Mouse (Mus musculus) limb, embryonic 14.5 days (tissue): ENCODE results near the gene Rps6ka1. TPM values are rescaled to one million over a fixed set of nuclear protein-coding genes. Genes with fewer than 3 reads are reported as not detected.
"Not testable (repeated sequence)": the region's sequence is repeated elsewhere in the genome, so short reads cannot be mapped to it uniquely, and the experiment has no call there.

Experiments used
- ATAC-seq: fragments of 200-750 bp; cut with Nextera tagmentation; 2 replicates; pipeline ENCODE4 v1.8.0; 2017; ENCODE audit warnings: low read depth, moderate number of reproducible peaks, moderate TSS enrichment; ENCODE audit not compliant: low FRiP score
- DNase-seq: peaks from one replicate; pipeline ENCODE4 v3.0.0-alpha.2; 2015; ENCODE audit warnings: low spot score
- H3K27ac ChIP-seq: fragments of 300-500 bp; sonication (generic); replicated peaks from 2 replicates; pipeline ENCODE4 v1.5.1; 2014; ENCODE audit warnings: low read depth, mild to moderate bottlenecking, low read length, moderate library complexity, mixed read lengths
- H3K27me3 ChIP-seq: fragments of 300-500 bp; sonication (generic); 2 replicates; pipeline ENCODE4 v1.6.1; 2014; ENCODE audit warnings: low read length, mixed read lengths; ENCODE audit not compliant: control insufficient read depth, insufficient read depth
- H3K36me3 ChIP-seq: fragments of 300-500 bp; sonication (generic); 2 replicates; pipeline ENCODE4 v1.6.1; 2014; ENCODE audit warnings: mild to moderate bottlenecking, low read length, moderate library complexity, mixed read lengths; ENCODE audit not compliant: control insufficient read depth, insufficient read depth
- H3K4me1 ChIP-seq: fragments of 300-500 bp; sonication (generic); 2 replicates; pipeline ENCODE4 v1.6.1; 2014; ENCODE audit warnings: antibody characterized with exemption, low read length, mixed read lengths; ENCODE audit not compliant: control insufficient read depth, insufficient read depth
- H3K4me2 ChIP-seq: fragments of 300-500 bp; sonication (generic); replicated peaks from 2 replicates; pipeline ENCODE4 v1.6.1; 2014; ENCODE audit warnings: low read depth, mild to moderate bottlenecking, low read length, moderate library complexity; ENCODE audit not compliant: severe bottlenecking
- H3K4me3 ChIP-seq: fragments of 300-500 bp; sonication (generic); replicated peaks from 2 replicates; pipeline ENCODE4 v1.5.1; 2014; ENCODE audit warnings: low read length
- H3K9ac ChIP-seq: fragments of 300-500 bp; sonication (generic); 2 replicates; pipeline ENCODE4 v1.6.1; 2014; ENCODE audit warnings: mild to moderate bottlenecking, low read depth, low read length, moderate library complexity; ENCODE audit not compliant: severe bottlenecking
- H3K9me3 ChIP-seq: fragments of 300-500 bp; sonication (generic); 2 replicates; pipeline ENCODE4 v1.6.1; 2016; ENCODE audit warnings: low read length; ENCODE audit not compliant: control insufficient read depth
- POLR2A ChIP-seq: fragments of 200-500 bp; IDR thresholded peaks from 2 replicates; pipeline ENCODE4 v1.8.0; 2012; ENCODE audit warnings: inconsistent platforms, mild to moderate bottlenecking, moderate library complexity, borderline replicate concordance; ENCODE audit not compliant: insufficient read depth, insufficient read length; ENCODE audit errors: extremely low read depth
- WGBS: fragments of 180-500 bp; shearing (Covaris S2); extraction: QIAGEN DNeasy Blood & Tissue Kit; methylation state at CpG from one replicate; pipeline ENCODE4 v1.1.7; 2014; 5-methylcytosine and 5-hydroxymethylcytosine counted together
- polyA plus RNA-seq, 2 experiments: library from polyadenylated mRNA; depleted of rRNA in 1 of 2; stranded (reverse) in 1 of 2; unstranded in 1 of 2; fragments of >200 nt; fragmentation: Nextera tagmentation in 1 of 2; extraction: Ambion mirVana in 1 of 2; gene quantifications; 2 replicates each; pipeline versions ENCODE4 v1.2.1 to v1.2.3; 2012 to 2014

Rps6ka1 gene
- polyA plus RNA-seq, 2 experiments, result 25.1 to 33.8 TPM

- Histone ChIP-seq H3K4me2 (no peak overlapping the region), H3K27me3 (no peaks in the 10 kb centered on the region), H3K27ac (no peak overlapping the region), H3K4me3 (no peak overlapping the region), H3K9me3 (no peaks in the 10 kb centered on the region), H3K36me3 (no peaks in the 10 kb centered on the region), H3K4me1 (peaks cover 4% of the 10 kb centered on the region; the same call in 1 of the 2 replicates), H3K9ac (no peak overlapping the region)
- no peak for ATAC-seq
- TF ChIP-seq POLR2A, result no peak
- WGBS, result 95% methylated on average over 6 of the region's 6 CpGs
- no peak for DNase-seq
These were observed 20.5 kb upstream of the Rps6ka1 start for GRCm38 (mm10) chr4:133908051-133908450.

GRCm38 (mm10) chr4:133907086-133907485 is 19.5 kb upstream of the Rps6ka1 start:
- DNase-seq (no peak), ATAC-seq (no peak)
- H3K9ac ChIP-seq, result no peak overlapping the region
- WGBS, result 60% methylated on average over 4 of the region's 4 CpGs
- H3K4me3 ChIP-seq, result no peak overlapping the region
- H3K36me3 ChIP-seq, result no peaks in the 10 kb centered on the region
- peaks cover 4% of the 10 kb centered on the region; the same call in 1 of the 2 replicates for H3K4me1 ChIP-seq
- H3K27me3 ChIP-seq, result no peaks in the 10 kb centered on the region
- H3K9me3 ChIP-seq, result no peaks in the 10 kb centered on the region
- TF ChIP-seq POLR2A, result no peak
- no peak overlapping the region for H3K4me2 ChIP-seq
- no peak overlapping the region for H3K27ac ChIP-seq

GRCm38 (mm10) chr4:133906336-133906735 is 18.7 kb upstream of the Rps6ka1 start:
- not testable (repeated sequence) for H3K4me1 ChIP-seq, H3K27me3 ChIP-seq, ATAC-seq, H3K9ac ChIP-seq, DNase-seq, H3K4me2 ChIP-seq, H3K36me3 ChIP-seq, H3K4me3 ChIP-seq, H3K27ac ChIP-seq, H3K9me3 ChIP-seq
- WGBS, result 88% methylated on average over 5 of the region's 5 CpGs

- H3K4me3 ChIP-seq, result no peak overlapping the region
- WGBS, result 69% methylated on average over 7 of the region's 7 CpGs
- H3K9me3 ChIP-seq, result no peaks in the 10 kb centered on the region
- no peak overlapping the region for H3K9ac ChIP-seq
- H3K27me3 ChIP-seq, result no peaks in the 10 kb centered on the region
- H3K27ac ChIP-seq, result no peak overlapping the region
- H3K4me2 ChIP-seq, result no peak overlapping the region
- no peaks in the 10 kb centered on the region for H3K36me3 ChIP-seq
- peaks cover 4% of the 10 kb centered on the region; the same call in 1 of the 2 replicates for H3K4me1 ChIP-seq
- TF ChIP-seq POLR2A, result no peak
- ATAC-seq (no peak), DNase-seq (no peak)
These were observed 17.6 kb upstream of the Rps6ka1 start for GRCm38 (mm10) chr4:133905167-133905566.

- ATAC-seq, result no peak
- Histone ChIP-seq H3K4me1 (peaks cover 1% of the 10 kb centered on the region; the same call in 1 of the 2 replicates), H3K27ac (no peak overlapping the region), H3K4me2 (no peak overlapping the region), H3K27me3 (no peaks in the 10 kb centered on the region), H3K4me3 (no peak overlapping the region), H3K36me3 (no peaks in the 10 kb centered on the region), H3K9me3 (no peaks in the 10 kb centered on the region), H3K9ac (no peak overlapping the region)
- TF ChIP-seq POLR2A, result no peak
- 79% methylated on average over 8 of the region's 8 CpGs for WGBS
- DNase-seq, result no peak
These were observed 16.7 kb upstream of the Rps6ka1 start for GRCm38 (mm10) chr4:133904326-133904725.

DNA sequence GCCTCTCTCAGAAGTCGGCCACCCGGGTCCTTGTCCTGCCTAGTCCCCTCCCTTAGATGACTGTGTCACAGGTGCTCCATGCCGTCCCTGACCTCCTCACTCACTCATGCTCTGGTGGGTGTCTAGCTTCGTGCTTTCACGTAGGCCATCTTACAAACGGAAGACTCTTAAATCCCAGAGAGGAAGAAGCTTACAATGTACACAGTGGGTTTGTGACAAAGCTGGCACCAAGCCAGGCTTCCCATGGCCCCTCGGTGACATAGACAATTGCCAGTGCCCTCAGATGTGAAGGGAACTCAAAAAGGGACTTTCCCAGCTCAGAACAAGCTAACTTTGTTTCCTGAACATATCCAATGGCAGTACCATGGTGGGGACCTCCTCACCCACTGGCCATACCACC is 15.8 kb upstream of the Rps6ka1 start:
- ATAC-seq, result no peak
- no peaks in the 10 kb centered on the region for H3K9me3 ChIP-seq
- peaks cover 3% of the 10 kb centered on the region; the same call in 1 of the 2 replicates for H3K4me1 ChIP-seq
- WGBS, result 87% methylated on average over 7 of the region's 7 CpGs
- H3K9ac ChIP-seq, result no peak overlapping the region
- H3K4me2 ChIP-seq, result no peak overlapping the region
- no peak for TF ChIP-seq POLR2A
- H3K27ac ChIP-seq, result no peak overlapping the region
- no peaks in the 10 kb centered on the region for H3K27me3 ChIP-seq
- no peak for DNase-seq
- H3K4me3 ChIP-seq, result no peak overlapping the region
- H3K36me3 ChIP-seq, result no peaks in the 10 kb centered on the region
